ENCODE assay signal across 25 mouse cellular contexts in genomic region chr11:62995066-62995754, GRCm38 (mm10). TPM values are rescaled to one million over a fixed set of nuclear protein-coding genes. Genes with fewer than 3 reads are reported as not detected.
A peak's percentile ranks its signal among the peaks of the same experiment; 100 is the strongest.
DNase-seq lines count a peak whose midpoint lies in the region; ATAC-seq and TF ChIP-seq lines count a peak whose summit lies in the region.
"Had no signal": no experiment of that assay in that cellular context is flagged by ENCODE, and none has a peak within 500 bp of the region (broad histone marks: within the 10 kb centered on the region; RNA-seq: fewer than 3 reads in every experiment).

No protein-coding gene starts in this region.

- TF ChIP-seq CTCF in gastrocnemius, adult 2 months (IDR thresholded peaks at IDR 0.05): no peak
- no peak for TF ChIP-seq CTCF in lung, embryonic 14.5 days (IDR thresholded peaks at IDR 0.05; ENCODE audit: low read depth)

- DNase-seq in gastrocnemius, adult 2 months: no peak
- DNase-seq in gastrocnemius, postnatal 10 days: no peak
- no peak for DNase-seq in heart, postnatal 36 days
- no peak for DNase-seq in lung, embryonic 14.5 days
- DNase-seq in lung, postnatal 14 days: no peak
- no peak for DNase-seq in left cerebral cortex, postnatal 36 days (ENCODE audit: low spot score in 2 of 2)
- DNase-seq: adrenal gland, postnatal 14 days; cerebellum, adult 2 months; cerebellum, postnatal 25 days; embryo, embryonic 11 days; gastrocnemius, postnatal 25 days; kidney, adult 2 months; kidney, postnatal 36 days; midbrain, embryonic 14.5 days; right cerebral cortex, postnatal 14 days; spleen, adult 18-20 months; thymus, postnatal 14 days had no signal

- ATAC-seq in heart, embryonic 15.5 days (replicated peaks; ENCODE audit: insufficient number of reproducible peaks, insufficient read depth, low FRiP score, low read depth): no peak
- no peak for ATAC-seq in lung, embryonic 14.5 days (ENCODE audit: insufficient read depth)
- ATAC-seq: forebrain, embryonic 15.5 days had no signal

- no peaks in the 10 kb centered on the region for H3K36me3 ChIP-seq in heart, embryonic 15.5 days
- H3K36me3 ChIP-seq in lung, embryonic 14.5 days (ENCODE audit: insufficient read depth): no peaks in the 10 kb centered on the region
- H3K36me3 ChIP-seq in myocyte (ENCODE audit: control insufficient read depth, insufficient read depth): no peaks in the 10 kb centered on the region
- H3K36me3 ChIP-seq: forebrain, embryonic 15.5 days; hindbrain, embryonic 12.5 days; neural tube, embryonic 12.5 days had no signal

- 84% methylated on average over 9 of the region's 9 CpGs for WGBS in heart, embryonic 15.5 days
- 71% methylated on average over 9 of the region's 9 CpGs for WGBS in lung, embryonic 14.5 days

- H3K4me2 ChIP-seq in heart, embryonic 15.5 days: no peak overlapping the region
- no peak overlapping the region for H3K4me2 ChIP-seq in lung, embryonic 14.5 days
- peak overlapping the region; percentile 35 for H3K4me2 ChIP-seq in myocyte (ENCODE audit: low read depth)
- H3K4me2 ChIP-seq: forebrain, embryonic 15.5 days; hindbrain, embryonic 12.5 days; neural tube, embryonic 12.5 days had no signal

- H3K27ac ChIP-seq in gastrocnemius, adult 2 months: peak overlapping the region; percentile 88
- peak overlapping the region; percentile 38 for H3K27ac ChIP-seq in heart, embryonic 15.5 days
- peak overlapping the region; percentile 83 for H3K27ac ChIP-seq in lung, embryonic 14.5 days (ENCODE audit: low read depth)
- H3K27ac ChIP-seq: forebrain, embryonic 15.5 days; hindbrain, embryonic 12.5 days; liver, embryonic 14.5 days; neural tube, embryonic 12.5 days had no signal

- no peak overlapping the region for H3K4me3 ChIP-seq in gastrocnemius, adult 2 months
- H3K4me3 ChIP-seq in heart, embryonic 15.5 days: no peak overlapping the region
- H3K4me3 ChIP-seq in lung, embryonic 14.5 days (ENCODE audit: low read depth, low read length): no peak overlapping the region
- H3K4me3 ChIP-seq in myocyte: no peak overlapping the region
- H3K4me3 ChIP-seq: forebrain, embryonic 15.5 days; hindbrain, embryonic 12.5 days; neural tube, embryonic 12.5 days had no signal

- peaks cover 40% of the 10 kb centered on the region for H3K4me1 ChIP-seq in heart, embryonic 15.5 days (replicated peaks)
- H3K4me1 ChIP-seq in lung, embryonic 14.5 days (ENCODE audit: insufficient read depth): peaks cover 37% of the 10 kb centered on the region
- H3K4me1 ChIP-seq: neural tube, embryonic 12.5 days had no signal

- no peaks in the 10 kb centered on the region for H3K79me2 ChIP-seq in myocyte (ENCODE audit: control insufficient read depth, insufficient read depth)

- no peaks in the 10 kb centered on the region for H3K27me3 ChIP-seq in heart, embryonic 15.5 days
- no peaks in the 10 kb centered on the region for H3K27me3 ChIP-seq in lung, embryonic 14.5 days (ENCODE audit: insufficient read depth, low read length)
- no peaks in the 10 kb centered on the region for H3K27me3 ChIP-seq in myocyte (ENCODE audit: control insufficient read depth, insufficient read depth, insufficient read length)
- H3K27me3 ChIP-seq: forebrain, embryonic 15.5 days; hindbrain, embryonic 12.5 days; neural tube, embryonic 12.5 days had no signal

- H3K9me3 ChIP-seq in heart, embryonic 15.5 days (replicated peaks): no peaks in the 10 kb centered on the region
- no peaks in the 10 kb centered on the region for H3K9me3 ChIP-seq in lung, embryonic 14.5 days (ENCODE audit: low read depth, low read length)
- H3K9me3 ChIP-seq: forebrain, embryonic 15.5 days; hindbrain, embryonic 12.5 days; neural tube, embryonic 12.5 days had no signal

- no peak overlapping the region for H3ac ChIP-seq in myocyte (ENCODE audit: control insufficient read depth, insufficient read length)

- no peak overlapping the region for H3K9ac ChIP-seq in heart, embryonic 15.5 days
- no peak overlapping the region for H3K9ac ChIP-seq in lung, embryonic 14.5 days
- H3K9ac ChIP-seq: forebrain, embryonic 15.5 days; hindbrain, embryonic 12.5 days; liver, embryonic 14.5 days; neural tube, embryonic 12.5 days had no signal

- intact Hi-C loops in gastrocnemius, adult 2 months (cut with DNase I): loop anchor here (5.0 kb wide), 1 partner anchor 73 kb away; no protein-coding TSS in a partner anchor
- intact Hi-C loops in heart, postnatal 36 days (cut with DNase I): no loop called here
- intact Hi-C loops in left cerebral cortex, postnatal 36 days (cut with DNase I): no loop called here

- no peak for TF ChIP-seq POLR2A in myocyte (IDR thresholded peaks at IDR 0.05; ENCODE audit: insufficient read length, low read depth)

TF ChIP-seq in myocyte, 11 proteins besides CTCF, POLR2A, EP300 and RAD21:
- TF ChIP-seq MYOD1 (IDR thresholded peaks at IDR 0.05; ENCODE audit: control insufficient read depth in 1 of 3, insufficient read length in 2 of 3, low read depth in 2 of 3) (no peak), CEBPB (IDR thresholded peaks at IDR 0.05; ENCODE audit: insufficient read depth, poor library complexity, severe bottlenecking) (no peak), POLR2AphosphoS2 (IDR thresholded peaks at IDR 0.05; ENCODE audit: insufficient read length, low read depth) (no peak), USF1 (IDR thresholded peaks at IDR 0.05; ENCODE audit: low read depth) (no peak), TCF12 (IDR thresholded peaks at IDR 0.05; ENCODE audit: insufficient read depth, poor library complexity, severe bottlenecking) (no peak), E2F4 (IDR thresholded peaks at IDR 0.05; ENCODE audit: insufficient read depth) (no peak), REST (IDR thresholded peaks at IDR 0.05; ENCODE audit: insufficient read depth, insufficient read length) (no peak), MAX (IDR thresholded peaks at IDR 0.05; ENCODE audit: low read depth) (no peak), MYOG (IDR thresholded peaks at IDR 0.05; ENCODE audit: control insufficient read depth in 1 of 3, insufficient read depth in 1 of 3, insufficient read length in 2 of 3, low read depth in 2 of 3) (no peak), TCF3 (IDR thresholded peaks at IDR 0.05; ENCODE audit: insufficient read length, low read depth) (no peak), SRF (IDR thresholded peaks at IDR 0.05; ENCODE audit: control insufficient read depth, insufficient read length, low read depth) (no peak)

RNA-seq across cellular contexts. Expression of gene Cdrt4, which starts 44.2 kb away (rescaled TPM):
- not detected for total RNA-seq in gastrocnemius, adult 2 months (2021)
- total RNA-seq in gastrocnemius, postnatal 10 days (2021): under 1 TPM in 1 of 2 experiments, not detected in 1; 0.59 TPM
- not detected in 2 replicates for polyA plus RNA-seq in heart, embryonic 15.5 days (2015; fragmentation: Nextera tagmentation; extraction: Ambion mirVana)
- total RNA-seq in heart, postnatal 36 days (2021): not detected
- polyA plus RNA-seq in lung, embryonic 14.5 days (2014; fragmentation: Nextera tagmentation; extraction: Ambion mirVana): 0.83 TPM in 1 of 2 replicates, not detected in the other
- polyA plus RNA-seq in myocyte (2012; fragmentation: generic; extraction: Trizol): not detected
- not detected for total RNA-seq in left cerebral cortex, postnatal 36 days (2021)
- total RNA-seq: adrenal gland, postnatal 14 days; left cerebral cortex, postnatal 14 days; megakaryocyte-erythroid progenitor cell, adult 5-6 weeks had no signal
- polyA plus RNA-seq: forebrain, embryonic 15.5 days; hindbrain, embryonic 12.5 days; kidney, adult 2 months; liver, embryonic 14.5 days; midbrain, embryonic 14.5 days had no signal

Comparison
In these comparisons a context has a peak if more than half of its experiments do, and no peak if none do; other contexts are left out.
1. H3K27ac ChIP-seq: peak in every context shown above with its lines; median percentile 88 in gastrocnemius, adult 2 months; 83 in lung, embryonic 14.5 days; 38 in heart, embryonic 15.5 days.